Mouse (Mus musculus): ENCODE data around the gene Rdh7. TPM values are rescaled to one million over a fixed set of nuclear protein-coding genes. Genes with fewer than 3 reads are reported as not detected.
"Not testable (repeated sequence)": the region's sequence is repeated elsewhere in the genome, so short reads cannot be mapped to it uniquely, and the experiment has no call there.

The Rdh7 gene
- total and polyA plus RNA-seq, 3 experiments, result not detected

GRCm38 (mm10) chr10:127864931-127865330, 23.7 kb downstream of the Rdh7 start:
- DNase-seq (ENCODE audit: low spot score) (no peak), ATAC-seq (ENCODE audit: extremely low read depth, insufficient number of reproducible peaks, low FRiP score, poor library complexity, severe bottlenecking) (no peak)
- Histone ChIP-seq H3K9me3 (replicated peaks) (no peaks in the 10 kb centered on the region), H3K36me3 (replicated peaks) (no peaks in the 10 kb centered on the region), H3K27me3 (ENCODE audit: insufficient read depth, low read length) (peaks cover 9% of the 10 kb centered on the region), H3K4me1 (ENCODE audit: insufficient read depth, low read depth, low read length) (no peaks in the 10 kb centered on the region; the same call in 1 of the 2 replicates), H3K4me3 (ENCODE audit: low read depth, low read length) (no peak overlapping the region)
- TF ChIP-seq CTCF (IDR thresholded peaks at IDR 0.05; ENCODE audit: low read depth, low read length) (no peak), TAL1 (conservative IDR thresholded peaks at IDR 0.05; ENCODE audit: low read depth, low read length) (no peak), POLR2AphosphoS5 (IDR thresholded peaks at IDR 0.05; ENCODE audit: insufficient replicate concordance, low read depth, low read length) (no peak), GATA2 (IDR thresholded peaks at IDR 0.05; ENCODE audit: borderline replicate concordance, low read depth, low read length) (no peak), GATA1 (IDR thresholded peaks at IDR 0.05; ENCODE audit: borderline replicate concordance, low read length) (no peak)

GRCm38 (mm10) chr10:127856376-127856775, 32.2 kb downstream of the Rdh7 start:
- TF ChIP-seq GATA1 (IDR thresholded peaks at IDR 0.05; ENCODE audit: borderline replicate concordance, low read length) (no peak), TAL1 (conservative IDR thresholded peaks at IDR 0.05; ENCODE audit: low read depth, low read length) (no peak), POLR2AphosphoS5 (IDR thresholded peaks at IDR 0.05; ENCODE audit: insufficient replicate concordance, low read depth, low read length) (no peak), CTCF (IDR thresholded peaks at IDR 0.05; ENCODE audit: low read depth, low read length) (no peak), GATA2 (IDR thresholded peaks at IDR 0.05; ENCODE audit: borderline replicate concordance, low read depth, low read length) (no peak)
- H3K27me3 ChIP-seq (ENCODE audit: insufficient read depth, low read length), result peaks cover 11% of the 10 kb centered on the region
- H3K4me1 ChIP-seq (ENCODE audit: insufficient read depth, low read depth, low read length), result no peaks in the 10 kb centered on the region
- ATAC-seq (ENCODE audit: extremely low read depth, insufficient number of reproducible peaks, low FRiP score, poor library complexity, severe bottlenecking) (no peak), DNase-seq (ENCODE audit: low spot score) (no peak)
- H3K4me3 ChIP-seq (ENCODE audit: low read depth, low read length), result no peak overlapping the region
- no peaks in the 10 kb centered on the region for H3K9me3 ChIP-seq (replicated peaks)
- no peaks in the 10 kb centered on the region for H3K36me3 ChIP-seq (replicated peaks)

- TF ChIP-seq CTCF (IDR thresholded peaks at IDR 0.05; ENCODE audit: low read depth, low read length) (no peak), GATA1 (IDR thresholded peaks at IDR 0.05; ENCODE audit: borderline replicate concordance, low read length) (no peak), TAL1 (conservative IDR thresholded peaks at IDR 0.05; ENCODE audit: low read depth, low read length) (no peak), POLR2AphosphoS5 (IDR thresholded peaks at IDR 0.05; ENCODE audit: insufficient replicate concordance, low read depth, low read length) (no peak), GATA2 (IDR thresholded peaks at IDR 0.05; ENCODE audit: borderline replicate concordance, low read depth, low read length) (no peak)
- peaks cover 3% of the 10 kb centered on the region; the same call in 1 of the 2 replicates for H3K27me3 ChIP-seq (ENCODE audit: insufficient read depth, low read length)
- H3K4me1 ChIP-seq (ENCODE audit: insufficient read depth, low read depth, low read length), result no peaks in the 10 kb centered on the region
- no peaks in the 10 kb centered on the region for H3K36me3 ChIP-seq (replicated peaks)
- H3K9me3 ChIP-seq (replicated peaks), result peaks cover 16% of the 10 kb centered on the region
- ATAC-seq (ENCODE audit: extremely low read depth, insufficient number of reproducible peaks, low FRiP score, poor library complexity, severe bottlenecking) (no peak), DNase-seq (ENCODE audit: low spot score) (no peak)
- no peak within 1 kb of the TSS for H3K4me3 ChIP-seq (ENCODE audit: low read depth, low read length)
Measured at GRCm38 (mm10) chr10:127849628-127850027, 39.0 kb downstream of the Rdh7 start, which contains the start of gene Rdh19. TSS of gene Rdh19 (plus strand) at chr10:127849928.

- no peaks in the 10 kb centered on the region for H3K27me3 ChIP-seq (ENCODE audit: insufficient read depth, low read length)
- ATAC-seq (ENCODE audit: extremely low read depth, insufficient number of reproducible peaks, low FRiP score, poor library complexity, severe bottlenecking) (no peak), DNase-seq (ENCODE audit: low spot score) (no peak)
- H3K4me3 ChIP-seq (ENCODE audit: low read depth, low read length), result no peak overlapping the region
- no peaks in the 10 kb centered on the region for H3K36me3 ChIP-seq (replicated peaks)
- no peak for TF ChIP-seq POLR2AphosphoS5 (IDR thresholded peaks at IDR 0.05; ENCODE audit: insufficient replicate concordance, low read depth, low read length)
- TF ChIP-seq GATA1 (IDR thresholded peaks at IDR 0.05; ENCODE audit: borderline replicate concordance, low read length), result no peak
- no peak for TF ChIP-seq TAL1 (conservative IDR thresholded peaks at IDR 0.05; ENCODE audit: low read depth, low read length)
- TF ChIP-seq CTCF (IDR thresholded peaks at IDR 0.05; ENCODE audit: low read depth, low read length), result no peak
- TF ChIP-seq GATA2 (IDR thresholded peaks at IDR 0.05; ENCODE audit: borderline replicate concordance, low read depth, low read length), result no peak
- H3K9me3 ChIP-seq (replicated peaks), result peaks cover 16% of the 10 kb centered on the region
- H3K4me1 ChIP-seq (ENCODE audit: insufficient read depth, low read depth, low read length), result no peaks in the 10 kb centered on the region
Measured at GRCm38 (mm10) chr10:127848089-127848488, 40.5 kb downstream of the Rdh7 start.

GRCm38 (mm10) chr10:127845945-127846344, 42.7 kb downstream of the Rdh7 start:
- not testable (repeated sequence) for H3K4me1 ChIP-seq (ENCODE audit: insufficient read depth, low read depth, low read length); DNase-seq (ENCODE audit: low spot score); H3K27me3 ChIP-seq (ENCODE audit: insufficient read depth, low read length); H3K36me3 ChIP-seq (replicated peaks); H3K4me3 ChIP-seq (ENCODE audit: low read depth, low read length); ATAC-seq (ENCODE audit: extremely low read depth, insufficient number of reproducible peaks, low FRiP score, poor library complexity, severe bottlenecking)
- peaks cover 21% of the 10 kb centered on the region for H3K9me3 ChIP-seq (replicated peaks)

GRCm38 (mm10) chr10:127840776-127841175, 47.8 kb downstream of the Rdh7 start:
- ATAC-seq (ENCODE audit: extremely low read depth, insufficient number of reproducible peaks, low FRiP score, poor library complexity, severe bottlenecking) (peak; percentile 81), DNase-seq (ENCODE audit: low spot score) (no peak)
- TF ChIP-seq GATA2 (IDR thresholded peaks at IDR 0.05; ENCODE audit: borderline replicate concordance, low read depth, low read length) (no peak), TAL1 (conservative IDR thresholded peaks at IDR 0.05; ENCODE audit: low read depth, low read length) (peak; percentile 14; the same call in 1 of the 2 replicates)
- H3K4me3 ChIP-seq (ENCODE audit: low read depth, low read length), result no peak overlapping the region
- no peaks in the 10 kb centered on the region for H3K27me3 ChIP-seq (ENCODE audit: insufficient read depth, low read length)
- no peaks in the 10 kb centered on the region for H3K36me3 ChIP-seq (replicated peaks)
- peaks cover 7% of the 10 kb centered on the region; the same call in 1 of the 2 replicates for H3K4me1 ChIP-seq (ENCODE audit: insufficient read depth, low read depth, low read length)
- H3K9me3 ChIP-seq (replicated peaks), result peaks cover 23% of the 10 kb centered on the region

GRCm38 (mm10) chr10:127838539-127838938, 50.1 kb downstream of the Rdh7 start:
- DNase-seq (ENCODE audit: low spot score) (no peak), ATAC-seq (ENCODE audit: extremely low read depth, insufficient number of reproducible peaks, low FRiP score, poor library complexity, severe bottlenecking) (no peak)
- Histone ChIP-seq H3K36me3 (replicated peaks) (no peaks in the 10 kb centered on the region), H3K4me3 (ENCODE audit: low read depth, low read length) (no peak overlapping the region), H3K9me3 (replicated peaks) (peaks cover 23% of the 10 kb centered on the region), H3K27me3 (ENCODE audit: insufficient read depth, low read length) (no peaks in the 10 kb centered on the region), H3K4me1 (ENCODE audit: insufficient read depth, low read depth, low read length) (peaks cover 7% of the 10 kb centered on the region; the same call in 1 of the 2 replicates)
- TF ChIP-seq GATA1 (IDR thresholded peaks at IDR 0.05; ENCODE audit: borderline replicate concordance, low read length) (no peak), GATA2 (IDR thresholded peaks at IDR 0.05; ENCODE audit: borderline replicate concordance, low read depth, low read length) (no peak), CTCF (IDR thresholded peaks at IDR 0.05; ENCODE audit: low read depth, low read length) (no peak), TAL1 (conservative IDR thresholded peaks at IDR 0.05; ENCODE audit: low read depth, low read length) (no peak), POLR2AphosphoS5 (IDR thresholded peaks at IDR 0.05; ENCODE audit: insufficient replicate concordance, low read depth, low read length) (no peak)

GRCm38 (mm10) chr10:127837793-127838192, 50.8 kb downstream of the Rdh7 start:
- H3K4me3 ChIP-seq (ENCODE audit: low read depth, low read length); H3K4me1 ChIP-seq (ENCODE audit: insufficient read depth, low read depth, low read length); ATAC-seq (ENCODE audit: extremely low read depth, insufficient number of reproducible peaks, low FRiP score, poor library complexity, severe bottlenecking); H3K27me3 ChIP-seq (ENCODE audit: insufficient read depth, low read length); DNase-seq (ENCODE audit: low spot score); H3K36me3 ChIP-seq (replicated peaks): not testable (repeated sequence)
- peaks cover 23% of the 10 kb centered on the region for H3K9me3 ChIP-seq (replicated peaks)
